Mouse (Mus musculus) kidney, postnatal 36 days (tissue): ENCODE measurements around the gene Fkbp4.
A peak's percentile ranks its signal among the peaks of the same experiment; 100 is the strongest.

ENCODE experiments used
- DNase-seq, 2 experiments: peaks; one replicate each; pipeline ENCODE4 v3.0.0; 2021 to 2022; ENCODE audit warnings: mixed read lengths in 2 of 2

Gene Fkbp4

DNA sequence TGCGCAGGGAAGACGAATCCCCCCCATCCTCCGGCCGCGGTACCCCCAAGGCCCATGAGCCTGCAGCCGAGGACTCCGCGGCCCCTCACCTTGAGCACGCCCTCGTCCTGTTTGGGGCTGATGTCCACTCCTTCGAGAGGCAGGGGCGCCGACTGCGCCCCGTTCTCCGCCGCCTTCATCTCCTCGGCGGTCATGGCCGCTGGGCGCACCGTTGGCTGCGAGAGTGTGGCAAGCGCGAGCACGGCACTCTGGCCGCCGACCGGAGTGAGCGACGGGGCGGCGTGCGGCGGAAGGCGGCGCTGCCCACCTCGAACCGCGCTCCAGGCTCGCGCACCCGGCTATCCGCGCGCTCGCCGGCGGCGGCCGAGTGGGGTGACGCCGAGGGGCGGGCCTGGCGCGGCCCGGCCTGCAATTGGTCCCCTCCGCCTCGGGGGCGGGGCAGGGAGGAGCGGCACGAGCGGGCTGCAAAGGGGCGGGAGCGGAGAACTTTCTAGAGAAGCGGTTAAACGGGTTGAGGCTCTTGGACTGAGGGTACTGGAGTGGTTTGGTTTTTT is at the start of gene Fkbp4:
Fkbp4 (minus strand) TSS at position 361 of the 554 bp plus-strand sequence.
- DNase-seq, result peak; percentile 94 to 97

DNA sequence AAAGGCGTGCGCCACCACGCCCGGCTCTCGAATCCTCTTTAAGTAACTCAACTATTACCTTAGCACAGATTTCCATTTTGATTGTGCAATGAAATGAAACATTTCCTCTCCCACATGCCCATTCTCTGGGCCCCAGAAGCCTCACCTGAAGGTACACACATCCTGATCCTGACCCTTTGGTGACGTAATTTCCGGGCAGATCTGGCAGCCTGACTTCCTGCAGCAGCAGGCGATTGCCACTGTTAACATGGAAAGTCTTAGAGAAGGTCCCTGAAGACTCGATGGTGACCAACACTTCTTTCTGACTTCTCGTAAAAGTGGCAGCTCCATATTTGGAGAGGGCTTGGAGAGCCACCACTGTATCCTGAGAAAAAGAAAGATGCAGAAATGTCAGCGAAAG is 49.3 kb upstream of the Fkbp4 start:
- DNase-seq, result no peak

DNA sequence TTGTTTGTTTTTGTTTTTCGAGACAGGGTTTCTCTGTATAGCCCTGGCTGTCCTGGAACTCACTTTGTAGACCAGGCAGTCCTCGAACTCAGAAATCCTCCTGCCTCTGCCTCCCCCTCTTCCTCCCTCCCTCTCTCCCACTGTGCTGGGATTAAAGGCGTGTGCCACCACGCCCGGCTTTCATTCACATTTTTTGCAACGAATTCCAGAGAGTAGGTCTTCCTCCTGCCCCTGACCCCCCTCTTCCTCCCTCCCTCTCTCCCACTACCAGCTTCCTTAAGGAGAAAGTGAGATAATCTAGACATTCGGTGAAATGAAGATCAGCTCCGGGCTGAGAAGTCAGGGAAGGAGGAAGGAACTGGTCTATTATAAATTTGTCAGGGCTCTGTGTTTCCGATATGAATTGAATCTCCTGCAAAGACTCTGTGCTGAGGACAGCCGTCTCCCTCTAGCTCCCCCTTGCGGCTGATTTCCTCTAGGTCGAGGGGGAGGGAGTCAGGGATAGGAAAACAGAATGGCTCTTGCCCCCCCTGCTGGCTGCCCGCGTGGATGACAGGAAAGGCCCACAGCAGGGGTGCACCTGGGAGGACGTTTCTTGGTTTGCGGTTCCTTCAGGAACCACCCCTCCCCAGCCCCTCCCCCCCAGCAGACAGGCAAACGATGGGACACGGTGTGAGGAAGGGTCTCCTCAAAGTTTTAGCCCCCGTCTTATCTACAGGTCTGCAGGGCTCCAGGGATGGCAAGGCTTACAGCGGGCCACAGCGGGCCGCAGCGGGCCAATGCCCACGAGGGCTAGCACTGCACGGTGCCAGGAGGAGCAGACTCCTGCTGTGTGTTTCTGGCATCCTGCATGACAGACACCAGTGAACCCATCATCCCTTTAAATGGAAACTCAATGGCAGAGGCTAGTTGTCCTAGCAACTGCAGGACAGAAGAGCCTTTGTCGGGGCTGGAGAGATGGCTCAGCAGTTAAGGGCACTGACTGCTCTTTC is 41.3 kb upstream of the Fkbp4 start:
- DNase-seq, result peak; percentile 95 to 99

DNA sequence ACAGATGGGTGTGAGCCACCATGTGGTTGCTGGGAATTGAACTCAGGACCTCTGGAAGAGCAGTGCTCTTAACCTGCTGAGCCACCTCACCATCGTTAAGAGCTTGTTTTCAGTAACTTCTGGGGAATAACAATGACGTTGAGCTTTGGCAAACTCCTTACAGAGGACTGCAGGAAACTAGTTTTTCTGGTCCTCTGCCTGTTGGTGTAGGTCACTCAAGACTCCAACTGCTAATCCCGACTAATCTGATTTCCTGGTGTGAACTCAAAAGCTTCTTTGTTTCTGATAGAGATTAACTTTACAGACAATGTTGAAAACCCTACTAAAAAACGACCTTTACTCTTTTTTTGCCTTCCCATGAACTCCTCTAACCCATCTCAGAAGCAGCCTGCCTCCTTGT is 39.0 kb upstream of the Fkbp4 start:
- DNase-seq, result no peak

DNA sequence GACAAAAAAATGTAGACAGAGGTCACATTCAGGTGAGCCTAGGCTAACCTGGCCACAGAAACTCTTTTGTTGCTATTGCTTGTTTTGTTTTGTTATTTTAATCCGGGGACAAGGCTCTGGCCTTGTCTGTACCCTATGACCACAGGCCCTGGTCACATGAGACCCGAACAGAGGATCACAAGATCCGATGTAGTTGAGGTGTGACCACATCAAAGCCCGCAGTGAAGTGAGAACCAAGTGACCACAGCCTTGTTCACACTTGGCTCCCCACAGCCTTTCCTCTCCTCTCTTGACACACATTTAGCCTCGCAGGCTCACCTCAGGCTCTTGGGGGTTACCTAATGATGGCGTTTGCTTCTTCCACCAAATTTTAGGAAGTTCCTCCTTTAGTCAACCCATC is 35.6 kb upstream of the Fkbp4 start:
- DNase-seq, result no peak

DNA sequence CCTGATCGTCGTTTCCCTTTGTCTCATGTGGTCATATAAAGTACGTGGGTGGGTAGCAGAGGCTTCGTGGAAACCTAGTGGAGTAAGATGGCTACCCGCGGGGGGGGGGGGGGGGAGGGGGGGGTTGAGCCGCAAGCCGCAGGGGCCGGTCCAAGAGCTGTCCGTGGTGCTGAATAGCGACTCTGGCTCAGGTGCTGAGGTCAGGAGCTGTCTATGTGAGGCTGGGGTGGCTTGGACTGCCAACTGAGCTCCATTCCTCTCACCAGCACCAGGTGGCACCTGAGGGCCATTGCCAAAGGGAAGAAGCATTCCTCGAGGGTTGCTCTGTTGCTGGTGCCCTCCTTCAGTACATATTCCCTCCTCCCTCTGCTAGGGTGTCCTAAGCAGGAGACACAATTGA is 31.0 kb upstream of the Fkbp4 start:
- peak; percentile 60 to 85 for DNase-seq

DNA sequence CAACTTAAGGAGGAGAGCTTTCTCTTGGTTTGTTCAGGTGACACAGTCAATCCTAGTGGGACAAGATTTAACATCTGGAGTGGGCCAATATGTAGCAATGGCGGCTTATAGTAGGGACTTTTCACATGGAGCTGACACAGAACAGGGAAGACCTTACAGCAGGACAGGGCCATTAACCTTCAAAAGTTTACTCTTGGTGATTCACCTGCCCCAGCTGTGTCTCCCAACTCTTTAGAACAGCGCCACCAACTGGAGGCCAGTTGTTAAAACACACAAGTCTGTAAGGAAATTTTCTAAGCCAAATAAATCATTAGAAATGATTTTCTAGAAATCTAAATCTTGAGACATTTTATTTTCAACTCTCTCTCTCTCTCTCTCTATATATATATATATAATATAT is 28.8 kb upstream of the Fkbp4 start:
- peak in 1 of 2 experiments; percentile 54 for DNase-seq

DNA sequence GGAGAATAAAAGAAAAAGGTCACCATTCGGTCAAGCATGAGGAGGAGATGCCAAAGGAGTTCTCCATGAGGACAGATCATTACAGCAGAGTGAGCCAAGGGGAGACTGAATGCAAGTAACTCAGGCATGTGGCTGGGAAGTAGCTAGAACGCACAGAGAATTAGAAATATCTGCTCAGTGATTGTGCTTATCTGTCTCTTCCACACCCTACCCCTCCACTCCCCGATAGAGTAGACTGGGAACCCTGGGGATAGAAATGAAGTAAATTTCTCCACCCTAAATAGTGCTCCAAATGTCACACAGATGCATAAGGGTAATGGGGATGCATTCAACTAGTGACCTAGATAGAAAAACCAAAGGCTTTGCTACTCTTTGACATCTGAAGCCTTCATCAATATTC is 28.1 kb upstream of the Fkbp4 start:
- DNase-seq, result no peak

DNA sequence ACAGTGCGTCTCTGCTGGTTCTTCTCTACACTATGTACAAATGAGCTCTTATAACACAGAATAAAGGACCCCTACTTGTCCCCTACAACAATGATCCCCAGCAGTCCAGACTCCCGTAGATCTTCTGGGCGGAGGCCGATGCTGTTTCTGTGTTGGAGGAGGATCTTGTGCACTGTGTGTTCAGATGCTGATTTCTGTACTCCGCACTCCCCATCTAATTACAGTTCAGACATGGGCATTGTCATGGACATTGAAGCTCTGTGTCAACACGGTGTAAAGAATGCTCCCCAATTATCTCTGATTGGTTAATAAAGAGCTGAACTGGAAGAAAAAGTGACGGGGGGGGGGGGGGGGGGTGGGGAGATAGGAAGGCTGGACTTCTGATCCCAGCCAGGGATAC is 27.6 kb upstream of the Fkbp4 start:
- DNase-seq, result no peak

DNA sequence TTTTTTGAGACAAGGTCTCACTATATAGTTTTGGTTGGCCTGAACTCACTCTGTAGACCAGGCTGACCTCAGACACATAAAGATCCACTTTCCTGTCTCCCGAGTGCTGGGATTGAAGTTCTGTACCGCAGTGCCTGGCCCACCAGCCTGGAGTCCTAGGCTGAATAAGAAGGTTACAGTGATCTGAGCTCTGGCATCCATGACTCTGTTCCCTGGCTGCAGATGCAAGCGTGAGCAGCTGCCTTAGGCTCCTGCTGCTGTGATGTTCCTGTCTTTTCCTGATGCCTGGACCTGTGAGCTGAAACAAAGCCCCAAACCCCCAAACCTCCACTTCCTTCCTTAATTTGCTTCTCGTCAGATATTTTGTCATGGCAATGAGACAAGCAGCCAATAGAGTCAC is 26.5 kb upstream of the Fkbp4 start:
- DNase-seq, result no peak

DNA sequence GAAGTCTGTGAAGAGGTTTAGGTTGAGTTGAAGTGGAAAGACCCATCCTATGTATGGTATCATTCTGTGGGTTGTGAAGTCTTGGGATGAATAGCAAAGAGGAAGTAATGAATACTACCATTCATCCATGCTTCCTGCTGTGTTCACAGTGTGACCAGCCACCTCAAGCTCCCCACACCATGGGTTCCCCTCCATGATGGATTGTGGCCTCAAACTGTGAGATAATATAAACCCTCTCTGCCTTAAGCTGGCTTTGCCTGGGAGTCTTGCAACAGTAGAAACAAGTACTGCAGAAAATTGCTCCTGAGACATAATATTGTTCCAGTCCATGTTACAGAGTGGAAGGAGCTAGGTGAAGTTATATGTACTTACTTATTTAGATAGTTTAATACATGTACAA is 23.1 kb upstream of the Fkbp4 start:
- DNase-seq, result no peak

DNA sequence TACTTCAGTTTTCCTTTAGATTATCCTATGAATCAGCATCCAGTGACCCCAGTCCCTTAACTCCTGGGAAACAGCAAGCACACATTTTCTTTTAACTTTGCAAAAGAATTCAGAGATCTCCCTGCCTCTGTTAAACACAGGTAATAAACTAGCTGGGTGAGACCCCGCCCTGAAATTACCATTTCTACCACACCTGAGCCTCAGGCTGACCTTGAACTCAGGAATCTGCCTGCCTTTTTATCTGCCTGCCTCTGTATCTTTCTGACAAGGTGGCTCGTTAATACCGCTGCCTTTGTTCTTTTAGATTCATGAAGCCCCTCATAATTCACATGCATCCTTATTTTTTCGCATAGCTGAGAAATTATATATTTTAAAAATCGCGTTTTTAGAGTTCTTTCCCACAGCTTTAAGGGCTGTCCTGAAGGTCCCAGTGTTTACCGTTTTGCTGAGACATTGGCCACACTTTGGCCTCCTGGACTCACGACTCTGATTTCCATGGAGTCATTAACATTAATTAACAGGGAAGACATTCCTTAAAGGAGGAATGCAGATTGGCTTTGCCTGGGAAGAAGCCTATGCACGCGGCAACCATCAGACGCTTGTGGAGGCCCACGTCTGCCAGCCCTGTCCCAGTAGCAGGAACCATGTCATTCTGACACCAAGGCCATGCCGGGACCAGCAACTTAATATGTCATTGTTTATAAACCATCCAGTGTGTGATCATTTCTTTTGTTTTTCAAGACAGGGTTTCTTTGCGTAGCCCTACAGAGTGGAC is 22.4 kb upstream of the Fkbp4 start:
- no peak for DNase-seq

DNA sequence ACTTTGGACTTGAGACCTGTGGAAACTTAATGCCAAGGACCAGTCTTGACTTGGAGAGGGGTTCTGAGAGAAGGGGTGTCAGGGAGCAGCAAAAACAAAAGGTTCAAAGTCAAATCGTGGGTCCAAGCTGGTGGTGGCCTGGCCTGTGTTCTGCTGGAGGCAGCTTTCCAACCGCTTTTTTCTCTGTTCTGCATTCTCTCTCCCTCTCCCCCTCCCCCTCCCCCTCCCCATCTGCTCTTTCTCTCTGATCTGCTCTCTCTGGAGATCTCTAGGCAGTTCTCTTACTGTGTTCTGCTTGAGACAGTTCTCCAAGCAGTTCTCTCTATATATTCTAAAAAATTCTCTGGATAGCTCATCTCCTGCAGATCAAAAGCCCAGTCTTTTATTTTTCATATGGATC is 21.8 kb upstream of the Fkbp4 start:
- no peak for DNase-seq

DNA sequence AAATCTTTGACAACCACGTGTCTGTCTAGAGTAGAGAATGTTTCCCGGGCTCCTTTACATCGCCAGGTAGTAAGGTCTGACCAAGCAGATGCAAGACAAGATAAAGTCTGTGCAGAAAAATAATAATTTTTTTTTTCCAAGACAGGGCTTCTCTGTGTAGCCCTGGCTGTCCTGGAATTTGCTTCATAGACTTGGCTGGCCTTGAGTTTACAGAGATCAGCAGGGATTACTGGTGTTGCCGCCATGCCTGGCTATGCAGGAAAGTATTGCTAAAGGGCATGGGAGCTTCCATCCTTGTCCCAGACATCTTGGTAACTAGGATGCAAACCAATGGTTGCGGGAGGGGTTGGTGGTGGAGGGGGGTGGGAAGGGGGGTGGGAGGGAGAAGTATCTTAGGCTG is 18.7 kb upstream of the Fkbp4 start:
- no peak for DNase-seq

DNA sequence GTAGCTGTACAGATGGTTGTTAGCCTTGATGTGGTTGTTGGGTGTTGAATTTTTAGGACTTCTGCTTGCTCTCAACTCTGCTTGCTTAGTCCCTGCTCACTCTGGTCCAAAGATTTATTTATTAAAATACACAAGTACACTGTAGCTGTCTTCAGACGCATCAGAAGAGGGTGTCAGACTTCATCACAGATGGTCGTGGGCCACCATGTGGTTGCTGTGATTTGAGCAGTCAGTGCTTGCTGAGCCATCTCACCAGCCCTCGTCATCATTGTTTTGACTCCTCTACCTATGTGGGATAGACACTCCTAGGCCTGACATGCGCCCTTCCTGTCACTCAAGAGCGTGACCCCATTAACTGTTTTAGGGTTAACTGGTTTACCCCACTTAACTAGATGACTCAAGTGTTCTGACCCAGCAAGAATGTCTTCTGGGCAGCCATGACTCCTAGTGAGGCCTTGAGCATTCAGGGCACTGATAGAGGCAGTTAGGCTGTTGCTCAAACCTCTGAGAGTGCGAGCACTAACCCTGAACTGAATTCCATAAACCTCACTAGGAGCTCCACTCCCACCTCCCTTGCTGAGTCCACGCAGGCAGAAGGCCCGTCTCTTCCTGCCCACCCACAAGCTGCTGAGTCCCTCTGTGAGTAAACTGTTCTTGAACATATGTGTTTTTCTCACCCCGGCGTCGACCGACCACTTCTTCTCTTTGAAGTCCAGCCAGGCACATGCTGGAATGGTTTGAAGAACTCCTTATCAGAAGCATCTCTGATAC is 17.5 kb upstream of the Fkbp4 start:
- no peak for DNase-seq

DNA sequence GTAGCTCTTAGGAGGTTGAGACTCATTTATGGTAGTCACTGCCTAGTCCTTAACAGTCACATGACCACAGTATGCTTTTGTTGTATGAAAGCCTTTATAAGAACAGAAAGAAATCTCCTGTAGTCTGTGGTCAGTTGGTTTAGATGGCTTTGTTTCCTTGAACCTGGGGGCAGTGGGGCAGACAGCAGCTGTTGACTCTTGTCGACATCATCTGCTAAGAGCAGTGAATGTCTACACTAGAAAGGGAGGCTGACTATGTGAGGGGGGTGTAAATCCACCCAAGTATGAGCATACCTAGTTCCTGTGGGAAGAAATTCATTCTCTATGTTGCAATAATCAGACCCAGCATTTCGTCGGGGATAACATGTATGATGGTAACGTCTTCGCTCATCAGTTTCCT is 8.6 kb upstream of the Fkbp4 start:
- no peak for DNase-seq

DNA sequence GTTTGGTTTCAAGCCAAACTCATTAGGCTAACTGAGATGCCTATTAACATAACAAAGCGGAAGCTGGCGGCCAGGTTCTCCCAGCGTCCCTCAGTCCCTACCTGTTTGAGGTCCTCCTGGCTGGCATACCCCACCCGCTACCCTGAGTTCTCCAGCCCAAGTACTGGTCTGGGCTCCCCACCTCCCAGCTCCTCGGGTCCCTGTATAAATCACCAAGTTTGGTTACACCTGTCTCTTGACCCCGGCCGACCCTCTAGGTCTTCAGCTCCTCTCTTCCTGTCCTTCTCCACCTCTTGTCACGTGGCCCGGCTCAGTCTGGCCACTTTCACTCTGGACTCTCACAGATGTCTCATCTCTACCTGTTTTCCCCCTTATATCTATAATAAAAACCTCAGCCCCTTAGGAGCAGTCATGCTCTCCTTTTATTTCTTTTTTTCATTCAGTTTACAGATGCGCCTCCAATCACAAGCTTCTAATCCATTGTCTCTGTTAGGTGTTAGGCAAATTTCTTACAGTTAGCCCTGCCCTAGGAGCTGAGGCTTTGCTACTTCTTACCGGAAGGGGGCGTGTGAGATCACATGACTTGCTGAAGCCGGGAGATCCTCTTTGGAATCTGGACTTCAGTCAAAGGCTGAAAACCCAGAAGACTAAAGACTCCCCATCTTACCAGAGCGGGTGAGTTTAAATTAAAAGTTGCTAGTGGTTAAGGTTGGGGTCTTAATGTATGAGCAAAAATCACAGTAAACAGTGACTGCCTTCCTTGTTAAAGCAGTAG is 7.5 kb upstream of the Fkbp4 start:
- DNase-seq, result peak; percentile 82 to 84

DNA sequence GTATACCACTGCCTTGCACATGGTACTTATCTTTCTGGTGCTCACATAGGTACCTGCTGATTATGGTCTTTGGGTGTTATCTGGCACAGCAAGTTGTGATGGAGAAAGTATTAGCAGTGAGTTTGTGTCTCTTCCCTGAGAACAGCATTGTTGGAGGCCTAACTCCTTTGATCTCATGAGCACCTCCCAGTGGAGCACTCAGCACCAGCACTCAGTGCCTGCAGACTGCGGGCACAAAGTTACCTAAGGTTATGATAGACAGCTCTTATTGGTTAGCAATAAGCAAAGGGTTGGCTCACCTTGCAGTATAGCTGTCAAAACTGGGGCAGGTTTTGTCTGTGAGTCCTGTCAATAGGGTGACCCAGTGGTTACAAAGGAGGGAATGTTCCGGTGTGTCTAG is 1.8 kb upstream of the Fkbp4 start:
- DNase-seq, result no peak

DNA sequence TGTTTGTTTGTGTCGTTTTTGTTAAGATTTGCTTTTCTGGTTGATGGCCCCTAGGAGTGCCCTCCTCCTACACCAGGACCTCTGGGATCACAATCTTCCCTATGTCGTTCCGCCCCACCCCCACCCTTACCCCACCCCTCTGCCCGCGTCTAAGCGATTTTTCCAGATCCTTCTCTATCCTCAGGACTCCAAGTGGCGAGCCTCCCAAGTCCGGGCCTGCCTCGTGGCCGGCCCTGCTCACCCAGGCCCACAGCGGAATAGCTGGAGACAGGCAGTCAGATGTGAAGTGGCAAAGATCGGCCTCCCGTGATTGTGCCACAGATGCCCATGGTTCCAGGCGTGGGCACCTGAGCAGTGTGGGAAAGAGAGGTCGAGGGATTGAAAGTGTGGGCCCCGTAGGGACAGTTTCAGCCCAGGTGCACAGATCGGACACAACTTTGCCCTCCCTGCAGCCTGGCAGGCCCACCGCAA is 429 bp upstream of the Fkbp4 start:
- peak in 1 of 2 experiments; percentile 33 for DNase-seq

DNA sequence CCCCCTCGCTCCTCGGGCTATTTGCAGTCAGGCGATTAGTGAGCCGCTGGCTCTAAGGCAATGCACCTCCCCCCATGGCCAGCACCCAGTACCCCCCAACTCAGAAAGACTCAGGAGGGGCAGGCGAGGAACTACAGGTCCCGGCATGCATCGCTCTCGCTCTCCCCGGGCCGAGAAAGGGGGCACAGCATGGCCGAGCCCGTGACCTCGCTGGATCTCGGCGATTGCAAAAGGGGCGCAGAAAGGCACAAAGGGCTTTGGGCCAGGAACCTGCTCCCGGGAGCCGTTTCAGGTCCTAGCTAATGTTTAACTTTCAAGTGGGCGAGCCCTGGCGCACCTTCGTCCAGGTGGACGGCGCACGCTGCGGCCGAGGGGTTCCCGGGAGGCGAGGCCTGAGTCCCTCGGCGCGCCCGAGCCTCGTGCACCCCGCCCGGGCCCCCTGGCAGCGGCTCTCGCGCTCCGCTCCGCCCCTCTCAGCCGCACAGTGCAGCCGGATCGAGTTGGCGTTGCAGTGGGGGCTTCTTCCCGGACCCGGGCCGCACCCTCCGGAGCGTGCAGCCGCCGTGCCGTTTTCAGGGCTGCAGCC is 653 bp downstream of the Fkbp4 start:
- DNase-seq, result peak; percentile 86 to 90

DNA sequence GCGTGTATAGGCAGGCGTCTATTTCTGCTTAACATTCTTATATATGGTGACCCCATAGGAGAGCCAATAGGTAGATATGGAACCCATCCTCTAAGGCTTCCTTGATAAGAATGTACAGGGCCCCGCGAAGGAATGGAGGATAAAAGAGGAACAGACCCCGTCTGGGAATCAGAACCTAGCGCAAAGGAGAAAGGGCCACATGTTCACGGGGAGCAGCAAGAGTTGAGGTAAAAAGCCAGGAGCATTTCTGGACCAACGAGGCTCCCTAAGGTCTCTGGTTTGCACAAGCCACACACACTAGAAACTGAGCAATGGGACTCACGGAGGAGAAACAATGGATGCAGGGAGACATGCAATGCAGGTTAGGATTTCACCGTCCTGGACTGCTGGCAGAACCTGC is 1.2 kb downstream of the Fkbp4 start:
- DNase-seq, result no peak
